Mouse (Mus musculus) lung, embryonic 16.5 days (tissue): ENCODE results near the gene Dnah6. TPM values are rescaled to one million over a fixed set of nuclear protein-coding genes. Genes with fewer than 3 reads are reported as not detected.

ENCODE experiments used
- ATAC-seq: fragments of 200-750 bp; cut with Nextera tagmentation; 2 replicates; pipeline ENCODE4 v1.8.0; 2017; ENCODE audit warnings: low read depth, mild to moderate bottlenecking, moderate library complexity
- H3K27ac ChIP-seq: fragments of 300-500 bp; sonication (generic); 2 replicates; pipeline ENCODE4 v1.5.1; 2014; ENCODE audit warnings: mild to moderate bottlenecking, control low read depth, low read length
- H3K27me3 ChIP-seq: fragments of 300-500 bp; sonication (generic); 2 replicates; pipeline ENCODE4 v1.6.1; 2014; ENCODE audit warnings: low read depth, low read length, mixed read lengths; ENCODE audit not compliant: control insufficient read depth, insufficient read depth
- H3K36me3 ChIP-seq: fragments of 300-500 bp; sonication (generic); 2 replicates; pipeline ENCODE4 v1.6.1; 2014; ENCODE audit warnings: low read length; ENCODE audit not compliant: control insufficient read depth, insufficient read depth
- H3K4me1 ChIP-seq: fragments of 300-500 bp; sonication (generic); replicated peaks from 2 replicates; pipeline ENCODE4 v1.6.1; 2014; ENCODE audit warnings: low read length, mixed read lengths; ENCODE audit not compliant: control insufficient read depth, insufficient read depth
- H3K4me2 ChIP-seq: fragments of 300-500 bp; sonication (generic); 2 replicates; pipeline ENCODE4 v1.6.1; 2014; ENCODE audit warnings: low read depth, low read length, control low read depth
- H3K4me3 ChIP-seq: fragments of 300-500 bp; sonication (generic); 2 replicates; pipeline ENCODE4 v1.5.1; 2014; ENCODE audit warnings: mild to moderate bottlenecking, low read length, control low read depth
- H3K9ac ChIP-seq: fragments of 300-500 bp; sonication (generic); 2 replicates; pipeline ENCODE4 v1.6.1; 2014; ENCODE audit warnings: low read length, control low read depth
- H3K9me3 ChIP-seq: fragments of 300-500 bp; sonication (generic); 2 replicates; pipeline ENCODE4 v1.6.1; 2016; ENCODE audit warnings: low read length; ENCODE audit not compliant: control insufficient read depth
- WGBS: fragments of 180-500 bp; shearing (Covaris S2); extraction: QIAGEN DNeasy Blood & Tissue Kit; methylation state at CpG from one replicate; pipeline ENCODE4 v1.1.7; 2014; 5-methylcytosine and 5-hydroxymethylcytosine counted together
- polyA plus RNA-seq: library from polyadenylated mRNA; unstranded; fragments of >200 nt; fragmentation: Nextera tagmentation; extraction: Ambion mirVana; gene quantifications from 2 replicates; pipeline ENCODE4 v1.2.1, GENCODE M21; 2015

Gene Dnah6
- polyA plus RNA-seq, 1 experiment from 2014 or later, result 0.54 TPM

GRCm38 (mm10) chr6:73042278-73042677, 179.2 kb downstream of the Dnah6 start:
- Histone ChIP-seq H3K4me3 (no peak overlapping the region), H3K9ac (no peak overlapping the region), H3K4me1 (no peaks in the 10 kb centered on the region), H3K27me3 (no peaks in the 10 kb centered on the region), H3K36me3 (no peaks in the 10 kb centered on the region), H3K9me3 (no peaks in the 10 kb centered on the region), H3K4me2 (no peak overlapping the region), H3K27ac (no peak overlapping the region)
- no peak for ATAC-seq
- WGBS, result 68% methylated on average over 6 of the region's 6 CpGs

GRCm38 (mm10) chr6:73038291-73038690, 183.2 kb downstream of the Dnah6 start:
- 47% methylated on average over 2 of the region's 2 CpGs for WGBS
- no peaks in the 10 kb centered on the region for H3K9me3 ChIP-seq
- ATAC-seq, result peak; percentile 68; the same call in 1 of the 2 replicates
- no peak overlapping the region for H3K4me2 ChIP-seq
- H3K4me1 ChIP-seq, result no peaks in the 10 kb centered on the region
- H3K9ac ChIP-seq, result no peak overlapping the region
- no peaks in the 10 kb centered on the region for H3K27me3 ChIP-seq
- no peaks in the 10 kb centered on the region for H3K36me3 ChIP-seq
- H3K4me3 ChIP-seq, result no peak overlapping the region
- H3K27ac ChIP-seq, result peak overlapping the region; percentile 51

GRCm38 (mm10) chr6:73028853-73029252, 192.6 kb downstream of the Dnah6 start:
- Histone ChIP-seq H3K27ac (no peak overlapping the region), H3K9ac (no peak overlapping the region), H3K4me2 (no peak overlapping the region), H3K27me3 (no peaks in the 10 kb centered on the region), H3K4me3 (no peak overlapping the region), H3K36me3 (no peaks in the 10 kb centered on the region), H3K9me3 (no peaks in the 10 kb centered on the region), H3K4me1 (no peaks in the 10 kb centered on the region)
- no peak for ATAC-seq
- WGBS, result 93% methylated on average over 3 of the region's 3 CpGs

- Histone ChIP-seq H3K4me2 (no peak overlapping the region), H3K36me3 (no peaks in the 10 kb centered on the region), H3K9me3 (no peaks in the 10 kb centered on the region), H3K4me3 (no peak overlapping the region), H3K9ac (no peak overlapping the region), H3K27me3 (no peaks in the 10 kb centered on the region), H3K4me1 (no peaks in the 10 kb centered on the region), H3K27ac (no peak overlapping the region)
- 57% methylated on average over 4 of the region's 4 CpGs for WGBS
- ATAC-seq, result no peak
These were observed 193.6 kb downstream of the Dnah6 start for GRCm38 (mm10) chr6:73027881-73028280.

- H3K4me3 ChIP-seq, result no peak overlapping the region
- 67% methylated on average over 6 of the region's 6 CpGs for WGBS
These were observed 194.6 kb downstream of the Dnah6 start for GRCm38 (mm10) chr6:73026898-73027297.

GRCm38 (mm10) chr6:73020061-73020460, 201.4 kb downstream of the Dnah6 start:
- ATAC-seq, result no peak
- H3K27me3 ChIP-seq, result no peaks in the 10 kb centered on the region
- no peaks in the 10 kb centered on the region for H3K36me3 ChIP-seq
- H3K4me3 ChIP-seq, result no peak overlapping the region
- H3K4me1 ChIP-seq, result no peaks in the 10 kb centered on the region
- no peak overlapping the region for H3K27ac ChIP-seq
- no peaks in the 10 kb centered on the region for H3K9me3 ChIP-seq
- H3K9ac ChIP-seq, result no peak overlapping the region
- 3% methylated on average over 3 of the region's 3 CpGs for WGBS
- no peak overlapping the region for H3K4me2 ChIP-seq

More at GRCm38 (mm10) chr6:73026898-73027297, 194.6 kb downstream of the Dnah6 start:
- Histone ChIP-seq H3K27me3 (no peaks in the 10 kb centered on the region), H3K27ac (no peak overlapping the region), H3K4me1 (no peaks in the 10 kb centered on the region), H3K36me3 (no peaks in the 10 kb centered on the region), H3K9ac (no peak overlapping the region), H3K9me3 (no peaks in the 10 kb centered on the region), H3K4me2 (no peak overlapping the region)
- no peak for ATAC-seq

- no peak overlapping the region for H3K27ac ChIP-seq
- WGBS, result 74% methylated on average over 10 of the region's 10 CpGs
- no peak overlapping the region for H3K4me2 ChIP-seq
- H3K9me3 ChIP-seq, result no peaks in the 10 kb centered on the region
- no peak overlapping the region for H3K4me3 ChIP-seq
- no peaks in the 10 kb centered on the region for H3K27me3 ChIP-seq
- no peaks in the 10 kb centered on the region for H3K36me3 ChIP-seq
- H3K4me1 ChIP-seq, result peaks cover 7% of the 10 kb centered on the region; the same call in 1 of the 2 replicates
- H3K9ac ChIP-seq, result no peak overlapping the region
- ATAC-seq, result no peak
These were observed 202.6 kb downstream of the Dnah6 start for GRCm38 (mm10) chr6:73018725-73019280.

GRCm38 (mm10) chr6:73014317-73015160, 206.9 kb downstream of the Dnah6 start:
- H3K4me1 ChIP-seq, result peaks cover 19% of the 10 kb centered on the region; the same call in 1 of the 2 replicates
- peak overlapping the region; percentile 86 for H3K27ac ChIP-seq
- H3K27me3 ChIP-seq, result no peaks in the 10 kb centered on the region
- 37% methylated on average over 13 of the region's 13 CpGs for WGBS
- no peaks in the 10 kb centered on the region for H3K36me3 ChIP-seq
- H3K9ac ChIP-seq, result no peak overlapping the region
- peak; percentile 93 for ATAC-seq
- no peak overlapping the region for H3K4me3 ChIP-seq
- H3K9me3 ChIP-seq, result no peaks in the 10 kb centered on the region
- H3K4me2 ChIP-seq, result peak overlapping the region; percentile 15; the same call in 1 of the 2 replicates

- Histone ChIP-seq H3K27me3 (no peaks in the 10 kb centered on the region), H3K4me2 (no peak overlapping the region), H3K9ac (no peak overlapping the region), H3K9me3 (no peaks in the 10 kb centered on the region), H3K4me1 (peaks cover 19% of the 10 kb centered on the region; the same call in 1 of the 2 replicates), H3K27ac (peak overlapping the region; percentile 77), H3K4me3 (no peak overlapping the region), H3K36me3 (no peaks in the 10 kb centered on the region)
- ATAC-seq, result no peak
- WGBS, result 63% methylated on average over 8 of the region's 8 CpGs
These were observed 208.5 kb downstream of the Dnah6 start for GRCm38 (mm10) chr6:73012931-73013330.
